Mouse (Mus musculus): Measurements from ENCODE around the gene Pard6b. TPM values are rescaled to one million over a fixed set of nuclear protein-coding genes. Genes with fewer than 3 reads are reported as not detected.
"Not testable (repeated sequence)": the region's sequence is repeated elsewhere in the genome, so short reads cannot be mapped to it uniquely, and the experiment has no call there.

Pard6b gene
- polyA plus RNA-seq, 1 experiment from 2014 or later = 7.4 TPM

DNA sequence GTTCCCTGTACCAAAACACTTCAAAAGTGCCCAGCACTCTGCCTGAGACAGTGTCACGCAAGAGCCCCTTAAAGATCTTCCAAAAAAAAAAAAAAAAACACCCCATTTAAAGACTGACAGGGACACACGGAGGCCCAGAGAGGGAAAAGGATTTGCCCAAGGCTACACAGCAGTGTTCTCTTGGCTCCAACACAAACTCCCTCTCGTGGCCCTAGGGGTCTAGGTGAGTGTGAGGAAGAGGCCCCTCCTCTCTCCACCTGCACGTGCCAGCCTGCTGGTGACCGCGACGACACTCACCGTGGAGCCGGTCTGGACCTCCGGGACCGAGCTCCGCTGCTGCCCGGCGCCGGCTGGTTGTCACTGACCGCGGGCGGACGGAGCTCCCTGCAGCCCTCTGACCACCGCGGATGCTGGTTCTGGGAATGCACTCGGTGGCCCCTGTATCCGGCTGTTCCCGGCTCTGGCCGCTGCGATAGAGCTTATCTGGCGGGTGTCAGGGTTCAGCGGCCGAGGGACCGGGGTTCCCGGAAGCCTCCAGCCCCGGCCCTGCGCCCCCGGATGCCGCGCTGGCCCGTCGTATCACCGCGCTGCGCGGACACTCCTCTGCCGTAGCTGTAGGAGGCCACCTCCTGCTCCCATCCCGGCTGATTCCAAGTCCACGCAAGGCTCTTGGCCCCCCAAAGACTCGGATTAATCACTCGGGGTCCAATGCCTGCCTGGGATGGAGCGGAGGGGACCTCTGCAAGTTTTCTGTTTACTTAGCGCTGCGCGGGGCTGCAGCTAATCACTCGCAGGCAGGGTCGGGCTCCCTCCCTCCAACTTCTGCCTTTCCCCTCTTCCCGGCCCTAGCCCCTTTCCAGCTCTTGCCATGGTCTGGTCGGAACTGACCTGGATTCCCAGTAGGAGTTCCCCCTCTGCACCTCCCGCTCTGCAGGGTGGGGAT, 30.5 kb upstream of the Pard6b start:
- peaks cover 30% of the 10 kb centered on the region for H3K4me1 ChIP-seq
- H3K27ac ChIP-seq (replicated peaks) = peak overlapping the region; percentile 79
- peak overlapping the region; percentile 64 for H3K4me3 ChIP-seq
- peak; percentile 67 for DNase-seq (ENCODE audit: low spot score)
- H3K9me3 ChIP-seq = no peaks in the 10 kb centered on the region
- peaks cover 58% of the 10 kb centered on the region for H3K27me3 ChIP-seq (replicated peaks; ENCODE audit: low read depth, poor library complexity, severe bottlenecking)
- H3K36me3 ChIP-seq (replicated peaks) = no peaks in the 10 kb centered on the region
- under 1% methylated on average over 56 of the region's 56 CpGs for WGBS

DNA sequence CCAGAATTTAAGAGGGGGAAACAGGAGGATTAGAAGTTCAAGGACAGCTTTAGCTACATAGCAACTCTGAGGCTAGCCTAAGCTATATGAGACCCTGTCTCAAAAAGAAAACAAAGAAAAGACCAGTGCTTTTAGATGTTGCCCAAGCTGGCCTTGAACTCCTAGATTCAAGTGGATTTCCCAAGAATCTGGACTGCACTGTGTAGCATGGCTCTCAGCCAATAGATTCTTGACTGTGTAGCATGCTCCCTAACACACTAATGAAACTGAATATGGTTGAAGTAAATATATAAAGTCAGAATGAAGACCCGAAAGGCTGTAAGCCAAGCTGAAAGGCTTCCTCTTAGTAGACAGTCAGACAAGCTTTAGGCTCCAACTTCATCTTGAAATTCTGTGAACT, 28.6 kb upstream of the Pard6b start:
- DNase-seq (ENCODE audit: low spot score) = no peak
- no peak overlapping the region for H3K4me3 ChIP-seq
- peaks cover 39% of the 10 kb centered on the region for H3K4me1 ChIP-seq
- no peaks in the 10 kb centered on the region for H3K9me3 ChIP-seq
- no peaks in the 10 kb centered on the region for H3K36me3 ChIP-seq (replicated peaks)
- 93% methylated on average over 1 of the region's 1 CpGs for WGBS
- H3K27ac ChIP-seq (replicated peaks) = no peak overlapping the region
- H3K27me3 ChIP-seq (replicated peaks; ENCODE audit: low read depth, poor library complexity, severe bottlenecking) = peaks cover 61% of the 10 kb centered on the region

DNA sequence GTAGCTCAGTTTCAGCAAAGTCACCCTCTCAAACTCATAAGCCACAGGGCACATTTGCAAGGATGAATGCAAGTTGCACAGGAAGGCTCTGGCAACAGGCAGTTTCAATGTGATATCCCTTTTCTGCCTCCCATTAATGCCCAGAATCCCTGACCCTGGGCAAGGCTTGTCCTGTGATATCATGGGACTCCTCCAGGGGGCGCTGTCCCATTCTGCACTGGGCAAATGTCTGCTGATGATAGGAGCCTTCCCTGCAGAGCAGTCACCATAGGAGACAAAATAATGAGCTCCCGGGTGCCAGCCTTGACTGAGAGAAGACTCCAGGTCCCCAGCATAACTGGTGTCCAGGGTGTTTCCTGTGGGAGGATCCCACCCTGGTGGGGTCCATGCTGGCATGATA, 28.1 kb upstream of the Pard6b start:
- peaks cover 40% of the 10 kb centered on the region for H3K4me1 ChIP-seq
- 17% methylated on average over 2 of the region's 2 CpGs for WGBS
- no peaks in the 10 kb centered on the region for H3K36me3 ChIP-seq (replicated peaks)
- H3K27ac ChIP-seq (replicated peaks) = no peak overlapping the region
- H3K27me3 ChIP-seq (replicated peaks; ENCODE audit: low read depth, poor library complexity, severe bottlenecking) = peaks cover 59% of the 10 kb centered on the region
- peak; percentile 66 for DNase-seq (ENCODE audit: low spot score)
- no peaks in the 10 kb centered on the region for H3K9me3 ChIP-seq
- no peak overlapping the region for H3K4me3 ChIP-seq

DNA sequence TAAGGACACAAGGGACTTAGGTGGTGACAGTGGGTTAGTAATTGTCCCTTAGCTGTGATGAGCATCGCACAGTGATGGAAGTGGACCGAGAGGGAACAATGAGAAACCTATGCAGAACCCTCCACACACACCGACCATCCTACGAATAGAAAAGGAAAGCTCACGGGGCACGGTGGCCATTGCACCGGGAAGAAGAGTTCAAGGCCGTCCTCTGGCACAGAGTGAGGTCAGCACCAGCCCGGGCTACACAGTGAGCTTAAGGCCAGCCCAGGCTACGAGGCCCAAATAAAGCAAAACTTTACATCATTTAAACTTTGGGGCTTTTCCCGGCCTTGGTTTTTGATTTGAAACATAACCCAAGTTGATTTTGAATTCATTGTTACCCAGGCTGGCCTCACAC, 26.7 kb upstream of the Pard6b start:
- 93% methylated on average over 11 of the region's 11 CpGs for WGBS
- Histone ChIP-seq H3K27ac (replicated peaks) (no peak overlapping the region), H3K4me1 (peaks cover 46% of the 10 kb centered on the region), H3K27me3 (replicated peaks; ENCODE audit: low read depth, poor library complexity, severe bottlenecking) (peaks cover 45% of the 10 kb centered on the region), H3K9me3 (no peaks in the 10 kb centered on the region), H3K36me3 (replicated peaks) (no peaks in the 10 kb centered on the region), H3K4me3 (no peak overlapping the region)
- no peak for DNase-seq (ENCODE audit: low spot score)

DNA sequence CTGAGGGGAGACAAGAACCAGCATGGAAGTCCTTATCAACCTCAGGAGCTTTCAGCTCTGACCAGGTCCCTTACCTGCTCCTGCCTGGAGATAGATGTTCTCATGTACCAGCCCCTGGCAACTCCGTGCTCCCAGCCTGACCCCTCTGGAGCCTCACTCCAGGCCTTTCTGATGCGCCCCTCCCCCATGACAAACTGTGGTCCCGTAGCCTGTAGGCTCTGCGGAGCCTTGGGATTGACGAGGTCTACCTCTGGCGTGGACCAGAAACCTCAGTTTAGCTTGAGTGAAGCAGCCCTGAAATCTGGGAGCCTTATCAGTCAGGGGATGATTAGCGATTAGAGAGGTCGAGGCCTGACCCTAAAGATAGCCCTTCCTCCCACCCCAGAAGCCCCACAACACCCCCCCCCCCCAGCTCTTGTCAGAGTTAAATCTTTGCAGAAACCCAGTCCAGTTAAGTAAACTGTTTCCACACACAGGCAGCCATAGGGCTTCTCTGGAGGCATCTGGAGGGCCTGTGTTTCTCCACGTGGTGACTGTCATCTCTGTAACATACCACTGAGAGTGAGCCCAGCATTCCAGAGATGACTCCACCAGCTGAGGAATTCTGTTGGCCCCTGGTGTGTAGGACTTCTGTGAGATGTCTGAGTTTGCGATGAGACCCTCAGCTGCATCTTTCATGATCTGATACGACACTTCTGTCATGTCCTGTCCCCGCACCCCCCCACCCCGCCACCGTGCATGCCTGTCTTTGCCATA, 24.7 kb upstream of the Pard6b start:
- peaks cover 29% of the 10 kb centered on the region for H3K4me1 ChIP-seq
- peak; percentile 61 for DNase-seq (ENCODE audit: low spot score)
- 0 out of 2 replicates have a peak overlapping the region, but pooled peaks have one; percentile 18 for H3K4me3 ChIP-seq
- no peaks in the 10 kb centered on the region for H3K9me3 ChIP-seq
- 28% methylated on average over 14 of the region's 14 CpGs for WGBS
- H3K36me3 ChIP-seq (replicated peaks) = no peaks in the 10 kb centered on the region
- H3K27me3 ChIP-seq (replicated peaks; ENCODE audit: low read depth, poor library complexity, severe bottlenecking) = peaks cover 25% of the 10 kb centered on the region
- H3K27ac ChIP-seq (replicated peaks) = peak overlapping the region; percentile 70

DNA sequence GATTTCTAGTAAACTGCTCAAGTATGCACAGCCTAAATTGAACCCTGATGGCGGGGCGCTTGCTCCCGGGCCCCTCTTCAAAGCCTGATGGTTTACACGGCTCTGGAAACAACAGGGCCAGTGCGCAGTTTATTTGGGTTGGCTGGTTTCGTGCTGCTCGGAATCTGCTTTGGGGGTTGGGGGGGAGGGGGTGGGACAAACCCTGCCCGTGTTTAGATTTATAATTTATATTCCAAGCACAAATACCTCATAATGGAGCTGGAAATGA, 24.2 kb upstream of the Pard6b start:
- H3K9me3 ChIP-seq = no peaks in the 10 kb centered on the region
- H3K27me3 ChIP-seq (replicated peaks; ENCODE audit: low read depth, poor library complexity, severe bottlenecking) = peaks cover 20% of the 10 kb centered on the region
- DNase-seq (ENCODE audit: low spot score) = no peak
- peak overlapping the region; percentile 70 for H3K27ac ChIP-seq (replicated peaks)
- WGBS = 39% methylated on average over 8 of the region's 8 CpGs
- no peak overlapping the region for H3K4me3 ChIP-seq
- H3K4me1 ChIP-seq = peaks cover 29% of the 10 kb centered on the region
- no peaks in the 10 kb centered on the region for H3K36me3 ChIP-seq (replicated peaks)

DNA sequence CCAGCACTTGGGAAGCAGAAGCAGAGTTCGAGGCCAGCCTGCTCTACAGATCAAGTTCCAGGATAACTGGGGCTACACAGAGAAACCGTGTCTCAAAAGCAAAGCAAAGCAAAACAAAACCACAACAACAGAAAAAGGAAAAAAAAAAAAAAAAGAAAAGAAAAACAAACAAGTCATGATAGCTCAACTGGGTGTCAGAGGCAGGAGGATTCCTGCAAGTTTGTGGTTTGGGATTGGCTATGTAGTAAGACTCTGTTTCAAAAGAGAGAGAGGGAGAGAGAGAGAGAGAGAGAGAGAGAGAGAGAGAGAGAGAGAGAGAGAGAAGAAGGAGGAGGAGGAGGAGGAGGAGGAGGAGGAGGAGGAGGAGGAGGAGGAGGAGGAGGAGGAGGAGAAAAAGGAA, 22.9 kb upstream of the Pard6b start:
- not testable (repeated sequence) for DNase-seq (ENCODE audit: low spot score); H3K36me3 ChIP-seq (replicated peaks); H3K27me3 ChIP-seq (replicated peaks; ENCODE audit: low read depth, poor library complexity, severe bottlenecking); H3K9me3 ChIP-seq; H3K4me3 ChIP-seq; H3K27ac ChIP-seq (replicated peaks)
- peaks cover 29% of the 10 kb centered on the region for H3K4me1 ChIP-seq
- 61% methylated on average over 2 of the region's 2 CpGs for WGBS

DNA sequence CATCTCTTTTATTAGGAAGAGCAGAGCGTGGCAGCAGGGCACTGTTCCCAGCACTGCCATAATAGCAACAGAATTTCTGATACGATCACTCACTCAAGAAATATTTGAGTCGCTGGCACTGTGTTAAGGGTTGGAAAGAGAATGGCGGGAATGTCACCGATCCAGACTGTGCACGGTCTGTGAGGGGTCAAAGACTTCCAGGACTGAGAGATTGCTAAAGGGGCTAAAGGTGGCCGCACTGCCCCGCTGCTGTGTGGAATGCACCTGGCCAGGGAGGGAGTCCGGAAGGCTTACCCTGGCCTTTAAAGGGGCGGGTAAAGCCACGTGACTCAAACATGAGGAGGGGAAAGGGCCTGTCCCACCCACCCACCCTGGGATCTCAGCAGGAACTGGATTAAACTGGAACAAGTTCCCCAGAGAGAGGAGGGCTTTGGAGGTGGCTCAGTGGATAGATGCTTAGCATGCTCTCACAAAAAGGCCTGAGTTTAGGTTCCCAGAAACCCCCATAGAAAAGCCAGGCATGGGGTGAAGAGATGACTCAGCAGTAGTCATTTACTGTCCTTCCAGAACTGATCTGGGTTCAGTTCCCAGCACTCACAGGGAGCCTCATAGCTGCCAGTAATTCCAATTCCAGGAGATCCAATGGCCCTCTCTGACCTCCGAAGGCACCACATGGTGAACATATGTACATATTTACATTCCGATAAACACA, 22.2 kb upstream of the Pard6b start:
- peaks cover 29% of the 10 kb centered on the region for H3K4me1 ChIP-seq
- WGBS = 21% methylated on average over 13 of the region's 13 CpGs
- H3K36me3 ChIP-seq (replicated peaks) = no peaks in the 10 kb centered on the region
- H3K27me3 ChIP-seq (replicated peaks; ENCODE audit: low read depth, poor library complexity, severe bottlenecking) = 0 out of 2 replicates have a peak, but pooled peaks cover 5% of the 10 kb centered on the region
- peak overlapping the region; percentile 54 for H3K27ac ChIP-seq (replicated peaks)
- H3K4me3 ChIP-seq = no peak overlapping the region
- no peak for DNase-seq (ENCODE audit: low spot score)
- H3K9me3 ChIP-seq = no peaks in the 10 kb centered on the region

DNA sequence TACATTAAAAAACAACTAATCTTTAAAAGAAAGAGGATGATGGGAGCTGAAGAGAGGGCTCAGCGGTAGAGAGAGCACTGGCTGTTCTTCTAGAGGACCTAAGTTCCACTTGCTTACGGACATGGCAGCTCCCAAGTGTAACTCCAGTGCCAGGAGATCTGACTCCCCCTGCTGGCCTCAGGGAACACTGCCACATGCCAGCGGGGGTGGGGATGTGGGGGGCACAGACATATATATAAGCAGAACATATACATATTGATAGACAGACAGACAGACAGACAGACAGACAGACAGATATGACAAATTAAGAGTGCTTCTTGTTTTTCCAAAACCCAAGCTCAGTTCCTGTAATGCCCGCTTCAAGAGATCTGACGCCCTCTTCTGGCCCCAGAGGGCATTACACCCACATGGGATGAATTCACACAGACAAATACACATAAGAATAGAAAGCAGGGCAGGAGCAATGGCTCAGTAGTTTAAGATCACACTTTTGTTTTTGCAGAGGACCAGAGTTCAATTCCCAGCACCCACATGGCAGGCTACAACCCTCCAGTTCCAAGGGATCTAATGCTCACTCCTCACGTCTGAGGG, 21.5 kb upstream of the Pard6b start:
- no peak for DNase-seq (ENCODE audit: low spot score)
- Histone ChIP-seq H3K27ac (replicated peaks) (peak overlapping the region; percentile 54; the same call in 1 of the 2 replicates), H3K36me3 (replicated peaks) (no peaks in the 10 kb centered on the region), H3K9me3 (no peaks in the 10 kb centered on the region), H3K4me3 (no peak overlapping the region), H3K27me3 (replicated peaks; ENCODE audit: low read depth, poor library complexity, severe bottlenecking) (0 out of 2 replicates have a peak, but pooled peaks cover 5% of the 10 kb centered on the region), H3K4me1 (peaks cover 29% of the 10 kb centered on the region)
- 77% methylated on average over 6 of the region's 6 CpGs for WGBS

DNA sequence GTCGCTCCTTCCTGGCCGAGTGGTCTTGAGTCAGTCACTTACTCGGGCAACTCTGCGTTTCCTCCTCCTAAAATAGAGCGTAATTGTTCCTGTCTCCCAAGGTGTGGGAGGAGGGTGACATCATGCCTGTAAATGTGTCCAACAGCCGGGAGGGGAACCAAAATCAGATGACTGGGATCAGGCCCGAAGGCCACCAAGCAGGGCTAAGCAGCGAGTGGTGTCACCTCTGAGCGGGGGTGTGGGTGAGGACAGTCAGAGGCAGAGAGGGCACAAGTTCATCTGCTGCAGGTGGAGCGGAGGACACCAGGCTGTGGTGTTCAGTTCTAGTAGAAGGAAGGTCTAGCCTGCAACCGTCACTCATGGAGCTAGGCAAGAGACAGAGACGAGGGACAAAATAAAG, 17.1 kb upstream of the Pard6b start:
- Histone ChIP-seq H3K27me3 (replicated peaks; ENCODE audit: low read depth, poor library complexity, severe bottlenecking) (no peaks in the 10 kb centered on the region), H3K4me3 (no peak overlapping the region), H3K36me3 (replicated peaks) (no peaks in the 10 kb centered on the region), H3K27ac (replicated peaks) (no peak overlapping the region), H3K9me3 (no peaks in the 10 kb centered on the region), H3K4me1 (peaks cover 16% of the 10 kb centered on the region)
- DNase-seq (ENCODE audit: low spot score) = no peak
- WGBS = 91% methylated on average over 12 of the region's 12 CpGs

DNA sequence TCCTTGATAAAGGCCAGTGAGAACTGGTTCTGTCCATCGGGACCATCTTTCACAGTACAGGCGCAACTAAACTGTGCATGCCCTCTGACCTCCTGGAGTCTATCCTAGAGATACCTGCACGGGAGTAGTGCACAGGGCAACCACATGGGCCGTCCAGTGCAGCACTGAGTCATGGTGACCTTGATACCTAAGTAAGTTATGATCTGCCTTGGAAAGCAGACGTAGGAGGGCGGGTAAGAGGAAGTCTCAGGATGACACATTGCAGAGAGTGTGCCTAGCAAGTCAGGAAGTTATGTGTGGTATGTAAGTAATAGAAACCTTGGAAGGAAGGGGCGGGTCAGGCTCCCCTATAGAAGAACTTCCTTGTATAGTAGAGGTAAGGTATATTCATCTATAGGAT, 15.3 kb upstream of the Pard6b start:
- Histone ChIP-seq H3K27me3 (replicated peaks; ENCODE audit: low read depth, poor library complexity, severe bottlenecking) (no peaks in the 10 kb centered on the region), H3K4me3 (no peak overlapping the region), H3K27ac (replicated peaks) (no peak overlapping the region), H3K4me1 (peaks cover 12% of the 10 kb centered on the region), H3K36me3 (replicated peaks) (no peaks in the 10 kb centered on the region), H3K9me3 (no peaks in the 10 kb centered on the region)
- DNase-seq (ENCODE audit: low spot score) = no peak
- WGBS = 79% methylated on average over 7 of the region's 7 CpGs

DNA sequence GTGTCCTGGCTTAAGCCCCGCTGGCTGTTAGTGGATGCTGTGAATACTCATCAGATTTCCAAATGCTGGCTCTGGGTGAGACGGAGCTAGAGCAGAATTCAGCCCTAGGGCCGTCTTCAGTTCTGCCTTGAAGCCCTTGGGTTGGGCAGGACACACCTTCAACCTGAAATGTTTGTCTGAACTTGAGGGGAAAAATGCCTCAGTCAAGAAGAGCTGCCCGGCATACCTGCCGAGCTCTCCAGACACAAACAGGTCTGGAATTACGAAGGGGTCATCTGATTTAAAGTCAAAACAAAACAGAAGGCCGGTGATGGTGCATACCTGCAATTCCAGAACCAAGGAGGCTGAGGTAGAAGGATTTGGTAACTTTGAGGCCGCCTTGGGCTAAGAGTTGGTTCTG, 14.0 kb upstream of the Pard6b start:
- Histone ChIP-seq H3K27ac (replicated peaks) (peak overlapping the region; percentile 66; the same call in 1 of the 2 replicates), H3K27me3 (replicated peaks; ENCODE audit: low read depth, poor library complexity, severe bottlenecking) (no peaks in the 10 kb centered on the region), H3K9me3 (no peaks in the 10 kb centered on the region), H3K36me3 (replicated peaks) (no peaks in the 10 kb centered on the region), H3K4me3 (no peak overlapping the region), H3K4me1 (peaks cover 12% of the 10 kb centered on the region)
- WGBS = 50% methylated on average over 8 of the region's 8 CpGs
- DNase-seq (ENCODE audit: low spot score) = no peak
